In genomic region chr4:125931321-125931720, GRCm38 (mm10) we compare ENCODE assay signal across 21 mouse cellular contexts.
DNase-seq lines count a peak whose midpoint lies in the region; ATAC-seq lines count a peak whose summit lies in the region.
"Had no signal": no experiment of that assay in that cellular context is flagged by ENCODE, and none has a peak within 500 bp of the region (broad histone marks: within the 10 kb centered on the region; RNA-seq: fewer than 3 reads in every experiment).

No protein-coding gene starts in this region.

- H3K27me3 ChIP-seq in neural tube, embryonic 15.5 days (replicated peaks), result peaks cover 5% of the 10 kb centered on the region; the same call in 1 of the 2 replicates
- H3K27me3 ChIP-seq in hindbrain, embryonic 13.5 days, result 0 out of 2 replicates have a peak, but pooled peaks cover 6% of the 10 kb centered on the region
- H3K27me3 ChIP-seq: liver, embryonic 15.5 days had no signal

- 50% methylated on average over 6 of the region's 6 CpGs for WGBS in neural tube, embryonic 15.5 days
- WGBS in hindbrain, embryonic 13.5 days, result 39% methylated on average over 6 of the region's 6 CpGs

- H3K4me3 ChIP-seq in neural tube, embryonic 15.5 days (replicated peaks), result no peak overlapping the region
- H3K4me3 ChIP-seq in hindbrain, embryonic 13.5 days, result no peak overlapping the region
- H3K4me3 ChIP-seq: embryonic facial prominence, embryonic 12.5 days; kidney, embryonic 15.5 days; limb, embryonic 12.5 days; liver, embryonic 15.5 days had no signal

- no peaks in the 10 kb centered on the region for H3K9me3 ChIP-seq in neural tube, embryonic 15.5 days (replicated peaks)
- no peaks in the 10 kb centered on the region for H3K9me3 ChIP-seq in hindbrain, embryonic 13.5 days
- H3K9me3 ChIP-seq: embryonic facial prominence, embryonic 12.5 days; kidney, embryonic 15.5 days; limb, embryonic 12.5 days; liver, embryonic 15.5 days had no signal

- no peak overlapping the region for H3K9ac ChIP-seq in neural tube, embryonic 15.5 days (replicated peaks)
- no peak overlapping the region for H3K9ac ChIP-seq in hindbrain, embryonic 13.5 days
- H3K9ac ChIP-seq: embryonic facial prominence, embryonic 12.5 days; kidney, embryonic 15.5 days; limb, embryonic 12.5 days; liver, embryonic 15.5 days; lung, embryonic 14.5 days had no signal

- no peaks in the 10 kb centered on the region for H3K36me3 ChIP-seq in neural tube, embryonic 15.5 days
- H3K36me3 ChIP-seq in hindbrain, embryonic 13.5 days, result no peaks in the 10 kb centered on the region
- H3K36me3 ChIP-seq: embryonic facial prominence, embryonic 12.5 days; G1E; kidney, embryonic 15.5 days; limb, embryonic 12.5 days; liver, embryonic 15.5 days had no signal

- H3K27ac ChIP-seq in neural tube, embryonic 15.5 days (replicated peaks), result no peak overlapping the region
- peak overlapping the region; percentile 90 for H3K27ac ChIP-seq in hindbrain, embryonic 13.5 days
- H3K27ac ChIP-seq: embryonic facial prominence, embryonic 12.5 days; limb, embryonic 12.5 days; liver, embryonic 15.5 days had no signal

- H3K4me1 ChIP-seq in neural tube, embryonic 15.5 days, result peaks cover 27% of the 10 kb centered on the region
- peaks cover 61% of the 10 kb centered on the region for H3K4me1 ChIP-seq in hindbrain, embryonic 13.5 days (replicated peaks)
- H3K4me1 ChIP-seq: liver, embryonic 15.5 days had no signal

- H3K4me2 ChIP-seq in neural tube, embryonic 15.5 days, result no peak overlapping the region
- H3K4me2 ChIP-seq in hindbrain, embryonic 13.5 days, result no peak overlapping the region
- H3K4me2 ChIP-seq: embryonic facial prominence, embryonic 12.5 days; kidney, embryonic 15.5 days; limb, embryonic 12.5 days; liver, embryonic 15.5 days; lung, embryonic 14.5 days had no signal

- no peak for ATAC-seq in neural tube, embryonic 15.5 days (ENCODE audit: low FRiP score)
- ATAC-seq in hindbrain, embryonic 13.5 days (ENCODE audit: low FRiP score), result no peak
- ATAC-seq: intestine, postnatal 0 days; midbrain, embryonic 16.5 days had no signal

- peak; percentile 62 to 82 for DNase-seq in adrenal gland, adult (ENCODE audit: inconsistent age in 2 of 2, low spot score in 1 of 2)
- DNase-seq in adrenal gland, postnatal 25 days, result no peak
- DNase-seq in neural tube, embryonic 10.5 days (ENCODE audit: extremely low spot score, low spot score), result peak; percentile 30
- no peak for DNase-seq in thymus, postnatal 10 days (ENCODE audit: low spot score in 2 of 2)
- no peak for DNase-seq in testis, postnatal 14 days (ENCODE audit: low spot score)
- DNase-seq: cerebellum, adult 11-12 months; cerebellum, adult 9-11 months; embryo, embryonic 11 days; gastrocnemius, postnatal 14 days; kidney, postnatal 25 days; lung, embryonic 14.5 days; lung, postnatal 14 days had no signal

Comparison
In these comparisons a context has a peak if more than half of its experiments do, and no peak if none do; other contexts are left out.
1. DNase-seq: peak in adrenal gland, adult (2 of 2) and neural tube, embryonic 10.5 days (single experiment); none in adrenal gland, postnatal 25 days (single experiment), thymus, postnatal 10 days (0 of 2) and testis, postnatal 14 days (single experiment).